Mouse (Mus musculus) lung, postnatal 25 days (tissue): ENCODE data around the gene Pcnt.

Experiments used
- DNase-seq: peaks from one replicate; pipeline ENCODE4 v3.0.0; 2022; ENCODE audit warnings: low spot score

Pcnt gene

GRCm38 (mm10) chr10:76408520-76408919, 34.1 kb downstream of the Pcnt start:
- DNase-seq, result no peak

- no peak for DNase-seq
Measured at GRCm38 (mm10) chr10:76392596-76392995, 50.0 kb downstream of the Pcnt start.

GRCm38 (mm10) chr10:76391786-76392185, 50.8 kb downstream of the Pcnt start:
- DNase-seq, result peak; percentile 5

- DNase-seq, result no peak
Measured at GRCm38 (mm10) chr10:76391166-76391565, 51.4 kb downstream of the Pcnt start.

- DNase-seq, result no peak
Measured at GRCm38 (mm10) chr10:76374981-76375380, 67.6 kb downstream of the Pcnt start.

GRCm38 (mm10) chr10:76371736-76372135, 70.8 kb downstream of the Pcnt start:
- DNase-seq, result no peak

GRCm38 (mm10) chr10:76368766-76369165, 73.8 kb downstream of the Pcnt start:
- no peak for DNase-seq

- no peak for DNase-seq
Measured at GRCm38 (mm10) chr10:76363233-76363632, 79.4 kb downstream of the Pcnt start.

- DNase-seq, result no peak
Measured at GRCm38 (mm10) chr10:76358468-76358867, 84.1 kb downstream of the Pcnt start.

GRCm38 (mm10) chr10:76357286-76357875, 85.2 kb downstream of the Pcnt start:
- no peak for DNase-seq

GRCm38 (mm10) chr10:76354974-76355373, 87.6 kb downstream of the Pcnt start:
- DNase-seq, result no peak

GRCm38 (mm10) chr10:76353986-76354385, 88.6 kb downstream of the Pcnt start:
- no peak for DNase-seq

- DNase-seq, result no peak
Measured at GRCm38 (mm10) chr10:76351953-76352352, 90.6 kb downstream of the Pcnt start.

- DNase-seq, result peak; percentile 47
Measured at GRCm38 (mm10) chr10:76346589-76346988, 96.0 kb downstream of the Pcnt start.

GRCm38 (mm10) chr10:76346043-76346491, 96.5 kb downstream of the Pcnt start:
- DNase-seq, result peak; percentile 8

- DNase-seq, result no peak
Measured at GRCm38 (mm10) chr10:76345540-76345902, 97.1 kb downstream of the Pcnt start.

GRCm38 (mm10) chr10:76344711-76345539, 97.7 kb downstream of the Pcnt start, which contains the start of gene Dip2a:
Dip2a (minus strand) TSS chr10:76345291.
- DNase-seq, result peak; percentile 94

GRCm38 (mm10) chr10:76334350-76334749, 108.2 kb downstream of the Pcnt start:
- DNase-seq, result no peak

- DNase-seq, result no peak
Measured at GRCm38 (mm10) chr10:76332040-76332439, 110.5 kb downstream of the Pcnt start.

- no peak for DNase-seq
Measured at GRCm38 (mm10) chr10:76329093-76329492, 113.5 kb downstream of the Pcnt start.

- DNase-seq, result no peak
Measured at GRCm38 (mm10) chr10:76328574-76328973, 114.0 kb downstream of the Pcnt start.

- peak; percentile 45 for DNase-seq
Measured at GRCm38 (mm10) chr10:76326304-76327006, 116.1 kb downstream of the Pcnt start.

GRCm38 (mm10) chr10:76317623-76318022, 125.0 kb downstream of the Pcnt start:
- DNase-seq, result no peak
